Mouse (Mus musculus): ENCODE results near the gene Scd2. TPM values are rescaled to one million over a fixed set of nuclear protein-coding genes. Genes with fewer than 3 reads are reported as not detected.

Gene Scd2
- polyA plus RNA-seq, 1 experiment from 2014 or later: 220 TPM

DNA sequence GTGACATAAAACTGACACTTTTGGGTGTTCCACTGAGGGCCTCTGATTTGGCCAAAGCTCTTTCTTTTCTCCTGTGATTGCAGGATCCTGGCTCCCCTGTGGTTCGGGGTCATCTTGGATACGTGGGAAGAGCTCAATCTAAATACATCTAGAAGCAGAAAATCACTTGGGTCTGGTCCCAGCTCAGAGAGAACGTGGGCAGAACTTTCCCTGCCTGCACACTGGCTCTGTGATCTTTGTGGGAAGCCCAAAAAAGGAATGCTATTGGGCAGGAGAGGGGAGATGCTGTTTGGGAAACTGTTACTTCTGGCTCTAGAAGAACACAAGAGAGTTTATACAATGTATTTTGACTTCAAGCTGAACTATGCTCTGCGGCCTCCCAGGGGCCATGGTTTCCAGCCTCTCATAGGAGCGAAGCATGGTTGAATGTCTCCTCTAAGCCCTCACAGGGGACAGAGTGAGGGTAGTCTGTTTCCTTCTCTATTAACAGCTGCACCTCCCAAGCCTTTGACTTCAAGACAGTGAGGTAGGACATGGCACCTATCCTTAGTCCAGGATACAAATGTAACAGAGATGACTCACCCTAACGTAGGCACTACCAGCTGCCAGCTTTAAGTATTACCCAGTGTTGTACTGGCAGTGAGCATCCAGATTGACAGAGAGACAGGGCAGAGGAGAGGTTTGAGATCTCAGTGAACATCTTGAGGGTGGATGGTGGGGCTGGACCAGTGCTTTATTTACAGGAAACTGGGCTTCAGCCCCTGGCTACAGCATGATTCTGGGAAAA is 42.6 kb downstream of the Scd2 start:
- Histone ChIP-seq H3K36me3 (ENCODE audit: control insufficient read depth, insufficient read depth, low read length) (no peaks in the 10 kb centered on the region), H3K9me3 (replicated peaks; ENCODE audit: control insufficient read depth, low read length) (no peaks in the 10 kb centered on the region), H3K27me3 (replicated peaks; ENCODE audit: control insufficient read depth, insufficient read depth, low read length) (no peaks in the 10 kb centered on the region), H3K4me1 (ENCODE audit: control insufficient read depth, insufficient read depth, low read length) (no peaks in the 10 kb centered on the region), H3K4me2 (ENCODE audit: low read length) (no peak overlapping the region), H3K9ac (ENCODE audit: low read length) (no peak overlapping the region), H3K4me3 (ENCODE audit: low read depth, low read length) (no peak overlapping the region), H3K27ac (ENCODE audit: low read depth, low read length) (no peak overlapping the region)
- WGBS: 83% methylated on average over 6 of the region's 6 CpGs
- DNase-seq (ENCODE audit: low spot score) (no peak), ATAC-seq (no peak)

GRCm38 (mm10) chr19:44349689-44350088 is 56.2 kb downstream of the Scd2 start:
- no peak for ATAC-seq
- Histone ChIP-seq H3K4me2 (ENCODE audit: low read length) (no peak overlapping the region), H3K4me3 (ENCODE audit: low read depth, low read length) (no peak overlapping the region), H3K9ac (ENCODE audit: low read length) (no peak overlapping the region), H3K36me3 (ENCODE audit: control insufficient read depth, insufficient read depth, low read length) (no peaks in the 10 kb centered on the region), H3K27me3 (replicated peaks; ENCODE audit: control insufficient read depth, insufficient read depth, low read length) (no peaks in the 10 kb centered on the region), H3K27ac (ENCODE audit: low read depth, low read length) (no peak overlapping the region), H3K9me3 (replicated peaks; ENCODE audit: control insufficient read depth, low read length) (no peaks in the 10 kb centered on the region), H3K4me1 (ENCODE audit: control insufficient read depth, insufficient read depth, low read length) (no peaks in the 10 kb centered on the region)
- WGBS: 90% methylated on average over 8 of the region's 8 CpGs
- no peak for DNase-seq (ENCODE audit: low spot score)

DNA sequence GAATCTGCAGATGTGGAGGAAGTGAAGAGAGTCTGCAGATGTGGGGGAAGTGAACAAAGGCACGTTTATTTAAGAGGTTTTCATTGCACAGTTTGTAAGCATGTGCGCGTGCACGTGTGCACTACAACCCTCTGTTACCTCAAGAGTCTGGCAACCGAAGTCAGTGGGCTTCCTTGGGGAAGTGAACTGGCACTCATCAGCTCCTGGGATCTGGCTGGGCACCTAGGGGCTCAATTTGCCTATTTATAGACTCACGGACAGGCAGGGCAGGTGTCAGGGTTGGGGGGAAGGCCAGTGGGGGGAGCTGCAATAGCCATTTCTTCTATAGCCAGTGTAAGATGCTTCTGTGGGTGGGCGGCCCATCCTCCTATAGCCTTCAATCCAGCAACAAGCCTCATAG is 58.3 kb downstream of the Scd2 start:
- no peak overlapping the region for H3K9ac ChIP-seq (ENCODE audit: low read length)
- H3K4me3 ChIP-seq (ENCODE audit: low read depth, low read length): no peak overlapping the region
- no peaks in the 10 kb centered on the region for H3K36me3 ChIP-seq (ENCODE audit: control insufficient read depth, insufficient read depth, low read length)
- H3K4me2 ChIP-seq (ENCODE audit: low read length): no peak overlapping the region
- no peaks in the 10 kb centered on the region for H3K27me3 ChIP-seq (replicated peaks; ENCODE audit: control insufficient read depth, insufficient read depth, low read length)
- ATAC-seq: no peak
- 81% methylated on average over 7 of the region's 7 CpGs for WGBS
- DNase-seq (ENCODE audit: low spot score): no peak
- no peak overlapping the region for H3K27ac ChIP-seq (ENCODE audit: low read depth, low read length)
- no peaks in the 10 kb centered on the region for H3K4me1 ChIP-seq (ENCODE audit: control insufficient read depth, insufficient read depth, low read length)
- no peaks in the 10 kb centered on the region for H3K9me3 ChIP-seq (replicated peaks; ENCODE audit: control insufficient read depth, low read length)

Small RNA genes within 50 kb of the gene (microRNA-seq; reads per million reads assigned to microRNA genes)
- gene Mir5114: not detected

Other genes starting within 250 kb of the Scd2 start
- 16.5 and 16.9 TPM in 2 replicates for gene Erlin1, start 223.9 kb upstream of the Scd2 start, polyA plus RNA-seq (2014; fragmentation: Nextera tagmentation; extraction: Ambion mirVana)
- 44.8 and 51.2 TPM in 2 replicates for gene Chuk, start 186.2 kb upstream of the Scd2 start, polyA plus RNA-seq (2014; fragmentation: Nextera tagmentation; extraction: Ambion mirVana)
- 37.3 and 43.0 TPM in 2 replicates for gene Cwf19l1, start 157.8 kb upstream of the Scd2 start, polyA plus RNA-seq (2014; fragmentation: Nextera tagmentation; extraction: Ambion mirVana)
- 165 and 168 TPM in 2 replicates for gene Bloc1s2, start 147.2 kb upstream of the Scd2 start, polyA plus RNA-seq (2014; fragmentation: Nextera tagmentation; extraction: Ambion mirVana)
- 0.15 TPM in 2 replicates for gene Pkd2l1, start 101.2 kb upstream of the Scd2 start, polyA plus RNA-seq (2014; fragmentation: Nextera tagmentation; extraction: Ambion mirVana)
- gene Scd3, start 90.4 kb upstream of the Scd2 start, polyA plus RNA-seq (2014; fragmentation: Nextera tagmentation; extraction: Ambion mirVana): 2.0 and 2.1 TPM in 2 replicates
- 0.10 and 0.42 TPM in 2 replicates for gene Scd4, start 39.4 kb downstream of the Scd2 start, polyA plus RNA-seq (2014; fragmentation: Nextera tagmentation; extraction: Ambion mirVana)
- 2.8 and 3.4 TPM in 2 replicates for gene Scd1, start 114.2 kb downstream of the Scd2 start, polyA plus RNA-seq (2014; fragmentation: Nextera tagmentation; extraction: Ambion mirVana)
- 3.3 and 4.0 TPM in 2 replicates for gene Wnt8b, start 199.8 kb downstream of the Scd2 start, polyA plus RNA-seq (2014; fragmentation: Nextera tagmentation; extraction: Ambion mirVana)